Mouse (Mus musculus): ENCODE results near the gene Antxr2. TPM values are rescaled to one million over a fixed set of nuclear protein-coding genes. Genes with fewer than 3 reads are reported as not detected.

The Antxr2 gene
- polyA plus RNA-seq, 1 experiment, result 23.1 TPM

- H3ac ChIP-seq (ENCODE audit: control insufficient read depth, insufficient read length), result no peak overlapping the region
- H3K4me3 ChIP-seq, result no peak overlapping the region
- peak overlapping the region; percentile 22 for H3K4me2 ChIP-seq (ENCODE audit: low read depth)
- no peaks in the 10 kb centered on the region for H3K27me3 ChIP-seq (ENCODE audit: control insufficient read depth, insufficient read depth, insufficient read length)
- peaks cover 6% of the 10 kb centered on the region for H3K79me2 ChIP-seq (ENCODE audit: control insufficient read depth, insufficient read depth)
- peaks cover 42% of the 10 kb centered on the region for H3K36me3 ChIP-seq (ENCODE audit: control insufficient read depth, insufficient read depth)
- TF ChIP-seq TCF3 (IDR thresholded peaks at IDR 0.05; ENCODE audit: insufficient read length, low read depth) (no peak), CEBPB (IDR thresholded peaks at IDR 0.05; ENCODE audit: insufficient read depth, poor library complexity, severe bottlenecking) (peak; percentile 75)
Measured at GRCm38 (mm10) chr5:97999261-97999824, 31.5 kb downstream of the Antxr2 start.

- H3K36me3 ChIP-seq (ENCODE audit: control insufficient read depth, insufficient read depth), result peaks cover 20% of the 10 kb centered on the region
- no peak overlapping the region for H3K4me2 ChIP-seq (ENCODE audit: low read depth)
- no peak overlapping the region for H3ac ChIP-seq (ENCODE audit: control insufficient read depth, insufficient read length)
- peaks cover 6% of the 10 kb centered on the region for H3K79me2 ChIP-seq (ENCODE audit: control insufficient read depth, insufficient read depth)
- TF ChIP-seq POLR2AphosphoS2 (IDR thresholded peaks at IDR 0.05; ENCODE audit: insufficient read length, low read depth) (no peak), CEBPB (IDR thresholded peaks at IDR 0.05; ENCODE audit: insufficient read depth, poor library complexity, severe bottlenecking) (no peak)
- no peaks in the 10 kb centered on the region for H3K27me3 ChIP-seq (ENCODE audit: control insufficient read depth, insufficient read depth, insufficient read length)
- no peak overlapping the region for H3K4me3 ChIP-seq
Measured at GRCm38 (mm10) chr5:97996500-97997176, 34.2 kb downstream of the Antxr2 start.

- Histone ChIP-seq H3K4me3 (no peak overlapping the region), H3K79me2 (ENCODE audit: control insufficient read depth, insufficient read depth) (peaks cover 6% of the 10 kb centered on the region), H3ac (ENCODE audit: control insufficient read depth, insufficient read length) (no peak overlapping the region), H3K27me3 (ENCODE audit: control insufficient read depth, insufficient read depth, insufficient read length) (no peaks in the 10 kb centered on the region), H3K4me2 (ENCODE audit: low read depth) (no peak overlapping the region), H3K36me3 (ENCODE audit: control insufficient read depth, insufficient read depth) (peaks cover 13% of the 10 kb centered on the region)
- TF ChIP-seq TCF3 (IDR thresholded peaks at IDR 0.05; ENCODE audit: insufficient read length, low read depth) (no peak), TCF12 (IDR thresholded peaks at IDR 0.05; ENCODE audit: insufficient read depth, poor library complexity, severe bottlenecking) (no peak), SRF (IDR thresholded peaks at IDR 0.05; ENCODE audit: control insufficient read depth, insufficient read length, low read depth) (no peak), MAX (IDR thresholded peaks at IDR 0.05; ENCODE audit: low read depth) (no peak), POLR2AphosphoS2 (IDR thresholded peaks at IDR 0.05; ENCODE audit: insufficient read length, low read depth) (no peak), USF1 (IDR thresholded peaks at IDR 0.05; ENCODE audit: low read depth) (no peak), E2F4 (IDR thresholded peaks at IDR 0.05; ENCODE audit: insufficient read depth) (no peak), MYOD1 (IDR thresholded peaks at IDR 0.05; ENCODE audit: control insufficient read depth in 1 of 3, insufficient read length in 2 of 3, low read depth in 2 of 3) (no peak)
Measured at GRCm38 (mm10) chr5:97995881-97996280, 35.0 kb downstream of the Antxr2 start.

GRCm38 (mm10) chr5:97986656-97987294 is 44.1 kb downstream of the Antxr2 start:
- Histone ChIP-seq H3K27me3 (ENCODE audit: control insufficient read depth, insufficient read depth, insufficient read length) (no peaks in the 10 kb centered on the region), H3K36me3 (ENCODE audit: control insufficient read depth, insufficient read depth) (peaks cover 21% of the 10 kb centered on the region), H3K79me2 (ENCODE audit: control insufficient read depth, insufficient read depth) (peaks cover 35% of the 10 kb centered on the region), H3ac (ENCODE audit: control insufficient read depth, insufficient read length) (no peak overlapping the region), H3K4me2 (ENCODE audit: low read depth) (peak overlapping the region; percentile 28), H3K4me3 (no peak overlapping the region)
- TF ChIP-seq MYOD1 (IDR thresholded peaks at IDR 0.05; ENCODE audit: control insufficient read depth in 1 of 3, insufficient read length in 2 of 3, low read depth in 2 of 3) (peak in 2 of 3 experiments; percentile 70 to 78), MAX (IDR thresholded peaks at IDR 0.05; ENCODE audit: low read depth) (no peak), CEBPB (IDR thresholded peaks at IDR 0.05; ENCODE audit: insufficient read depth, poor library complexity, severe bottlenecking) (no peak), REST (IDR thresholded peaks at IDR 0.05; ENCODE audit: insufficient read depth, insufficient read length) (no peak), USF1 (IDR thresholded peaks at IDR 0.05; ENCODE audit: low read depth) (no peak), TCF12 (IDR thresholded peaks at IDR 0.05; ENCODE audit: insufficient read depth, poor library complexity, severe bottlenecking) (no peak), POLR2AphosphoS2 (IDR thresholded peaks at IDR 0.05; ENCODE audit: insufficient read length, low read depth) (no peak), SRF (IDR thresholded peaks at IDR 0.05; ENCODE audit: control insufficient read depth, insufficient read length, low read depth) (no peak), TCF3 (IDR thresholded peaks at IDR 0.05; ENCODE audit: insufficient read length, low read depth) (peak; percentile 51), MYOG (IDR thresholded peaks at IDR 0.05; ENCODE audit: control insufficient read depth in 1 of 3, insufficient read depth in 1 of 3, insufficient read length in 2 of 3, low read depth in 2 of 3) (peak; percentile 20 to 88 (median 58))

- no peak for TF ChIP-seq TCF12 (IDR thresholded peaks at IDR 0.05; ENCODE audit: insufficient read depth, poor library complexity, severe bottlenecking)
- no peak for TF ChIP-seq POLR2AphosphoS2 (IDR thresholded peaks at IDR 0.05; ENCODE audit: insufficient read length, low read depth)
- TF ChIP-seq MAX (IDR thresholded peaks at IDR 0.05; ENCODE audit: low read depth), result no peak
- TF ChIP-seq E2F4 (IDR thresholded peaks at IDR 0.05; ENCODE audit: insufficient read depth), result no peak
- TF ChIP-seq REST (IDR thresholded peaks at IDR 0.05; ENCODE audit: insufficient read depth, insufficient read length), result no peak
- no peak for TF ChIP-seq POLR2A (IDR thresholded peaks at IDR 0.05; ENCODE audit: insufficient read length, low read depth)
- TF ChIP-seq MYOG (IDR thresholded peaks at IDR 0.05; ENCODE audit: control insufficient read depth in 1 of 3, insufficient read depth in 1 of 3, insufficient read length in 2 of 3, low read depth in 2 of 3), result no peak
- TF ChIP-seq SRF (IDR thresholded peaks at IDR 0.05; ENCODE audit: control insufficient read depth, insufficient read length, low read depth), result no peak
- no peak for TF ChIP-seq CEBPB (IDR thresholded peaks at IDR 0.05; ENCODE audit: insufficient read depth, poor library complexity, severe bottlenecking)
- TF ChIP-seq USF1 (IDR thresholded peaks at IDR 0.05; ENCODE audit: low read depth), result no peak
- no peak for TF ChIP-seq TCF3 (IDR thresholded peaks at IDR 0.05; ENCODE audit: insufficient read length, low read depth)
- no peak for TF ChIP-seq MYOD1 (IDR thresholded peaks at IDR 0.05; ENCODE audit: control insufficient read depth in 1 of 3, insufficient read length in 2 of 3, low read depth in 2 of 3)
- H3K79me2 ChIP-seq (ENCODE audit: control insufficient read depth, insufficient read depth), result peaks cover 35% of the 10 kb centered on the region
- H3K4me3 ChIP-seq, result no peak overlapping the region
- no peaks in the 10 kb centered on the region for H3K27me3 ChIP-seq (ENCODE audit: control insufficient read depth, insufficient read depth, insufficient read length)
- no peak overlapping the region for H3K4me2 ChIP-seq (ENCODE audit: low read depth)
- H3ac ChIP-seq (ENCODE audit: control insufficient read depth, insufficient read length), result no peak overlapping the region
- H3K36me3 ChIP-seq (ENCODE audit: control insufficient read depth, insufficient read depth), result peaks cover 44% of the 10 kb centered on the region
Measured at GRCm38 (mm10) chr5:97983375-97983774, 47.5 kb downstream of the Antxr2 start.
